Mouse (Mus musculus) inflammation-experienced regulatory T-cells, adult 16 weeks (primary cell): ENCODE results near the gene Ehf. TPM values are rescaled to one million over a fixed set of nuclear protein-coding genes. Genes with fewer than 3 reads are reported as not detected.

Source experiments
- polyA plus RNA-seq: library from polyadenylated mRNA; unstranded; fragments of 100-300 nt; shearing (Covaris generic); gene quantifications from one replicate; pipeline ENCODE4 v1.2.1, GENCODE M21; 2017

The Ehf gene
- polyA plus RNA-seq, result 0.28 TPM

GRCm38 (mm10) chr2:103303132-103303531 is at the start of gene Ehf:
Gene Ehf, minus strand, starts transcription at chr2:103303278.

Other genes starting within 250 kb of the Ehf start
- gene Pdhx, start 229.8 kb downstream of the Ehf start, polyA plus RNA-seq, result 27.9 TPM
- 28.8 TPM for gene Apip, start 229.6 kb downstream of the Ehf start, polyA plus RNA-seq
- not detected for gene Elf5, start 108.4 kb upstream of the Ehf start, polyA plus RNA-seq
- 119 TPM for gene Cat, start 181.9 kb upstream of the Ehf start, polyA plus RNA-seq